Mouse (Mus musculus) G1E-ER4 (cell line): ENCODE data around the gene Dthd1. TPM values are rescaled to one million over a fixed set of nuclear protein-coding genes. Genes with fewer than 3 reads are reported as not detected.

Experiments
- GATA1 ChIP-seq: IDR thresholded peaks from one replicate; pipeline ENCODE4 v1.8.0; 2012; ENCODE audit warnings: low read length, inconsistent platforms
- polyA plus RNA-seq: library from polyadenylated mRNA; stranded (reverse); fragments of >175 nt; gene quantifications from 2 replicates; pipeline ENCODE4 v1.2.3, GENCODE M21; 2012

Gene Dthd1
- not detected in 2 replicates for polyA plus RNA-seq

DNA sequence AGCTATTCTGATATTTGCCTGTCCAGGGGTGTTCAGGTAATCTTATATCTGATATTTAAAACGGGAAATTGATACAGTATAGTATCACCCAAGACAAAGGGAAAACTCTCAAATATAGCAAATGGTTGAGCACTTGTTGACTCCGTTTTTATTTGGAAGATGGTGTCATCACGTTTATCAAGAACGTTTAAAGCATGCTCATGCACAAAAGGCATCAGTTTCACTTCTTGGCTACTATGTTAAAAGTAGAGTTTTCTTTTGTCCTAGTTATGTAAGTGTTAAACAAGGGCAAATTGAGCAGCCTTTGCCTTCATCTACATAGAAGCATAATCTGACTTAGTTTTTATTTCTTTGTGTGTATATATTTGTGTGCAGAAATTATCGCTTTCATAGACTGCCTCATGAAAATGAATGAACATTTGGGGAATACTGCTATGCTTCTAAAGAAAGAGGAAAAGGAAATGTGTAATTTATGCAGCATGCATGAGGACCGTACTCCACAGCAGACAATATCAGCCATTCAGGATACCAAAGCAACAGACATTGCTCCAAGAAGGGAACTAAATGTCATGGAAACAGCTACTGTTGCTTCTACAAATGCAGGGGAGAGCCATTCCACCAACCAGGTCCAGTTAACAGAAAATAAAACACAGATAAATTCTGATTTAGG lies at the start of gene Dthd1:
Gene Dthd1 (plus strand): TSS at position 422 of the 670 bp plus-strand sequence.
- no peak for TF ChIP-seq GATA1

DNA sequence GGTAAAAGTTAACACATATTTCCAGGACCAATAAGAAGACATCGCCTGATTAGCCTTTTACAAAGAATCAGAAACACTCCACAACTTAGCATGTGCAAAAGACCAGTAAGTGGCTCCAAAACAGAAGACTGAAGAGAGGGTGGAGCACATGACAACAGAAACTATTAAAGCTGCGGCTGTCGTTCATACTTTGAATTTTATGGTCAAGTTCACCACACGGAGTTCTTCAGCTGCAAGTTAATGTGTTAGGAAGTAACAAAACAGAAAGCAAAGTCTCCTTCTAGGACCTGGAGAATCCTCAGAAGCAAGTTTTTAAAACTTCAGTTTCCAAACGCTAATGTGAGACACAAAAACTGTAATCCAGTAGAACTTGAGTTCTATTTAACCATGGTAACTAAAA lies 49.5 kb upstream of the Dthd1 start:
- no peak for TF ChIP-seq GATA1

DNA sequence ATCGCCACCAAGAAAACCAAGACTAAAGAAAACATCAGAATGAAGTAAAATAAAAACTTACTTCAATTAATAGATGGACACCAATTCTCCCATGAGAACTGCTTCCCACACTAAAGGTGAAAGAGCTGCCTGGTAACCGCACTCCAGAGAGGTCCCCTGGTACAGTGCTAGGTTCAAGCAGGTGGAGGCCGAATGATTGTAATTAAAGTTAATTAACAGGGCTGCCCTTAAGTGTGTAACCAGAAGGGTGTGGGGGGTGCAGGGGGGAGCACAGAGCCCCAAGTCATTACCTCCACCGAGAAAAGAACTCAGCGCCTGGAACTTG lies 48.2 kb upstream of the Dthd1 start:
- no peak for TF ChIP-seq GATA1

DNA sequence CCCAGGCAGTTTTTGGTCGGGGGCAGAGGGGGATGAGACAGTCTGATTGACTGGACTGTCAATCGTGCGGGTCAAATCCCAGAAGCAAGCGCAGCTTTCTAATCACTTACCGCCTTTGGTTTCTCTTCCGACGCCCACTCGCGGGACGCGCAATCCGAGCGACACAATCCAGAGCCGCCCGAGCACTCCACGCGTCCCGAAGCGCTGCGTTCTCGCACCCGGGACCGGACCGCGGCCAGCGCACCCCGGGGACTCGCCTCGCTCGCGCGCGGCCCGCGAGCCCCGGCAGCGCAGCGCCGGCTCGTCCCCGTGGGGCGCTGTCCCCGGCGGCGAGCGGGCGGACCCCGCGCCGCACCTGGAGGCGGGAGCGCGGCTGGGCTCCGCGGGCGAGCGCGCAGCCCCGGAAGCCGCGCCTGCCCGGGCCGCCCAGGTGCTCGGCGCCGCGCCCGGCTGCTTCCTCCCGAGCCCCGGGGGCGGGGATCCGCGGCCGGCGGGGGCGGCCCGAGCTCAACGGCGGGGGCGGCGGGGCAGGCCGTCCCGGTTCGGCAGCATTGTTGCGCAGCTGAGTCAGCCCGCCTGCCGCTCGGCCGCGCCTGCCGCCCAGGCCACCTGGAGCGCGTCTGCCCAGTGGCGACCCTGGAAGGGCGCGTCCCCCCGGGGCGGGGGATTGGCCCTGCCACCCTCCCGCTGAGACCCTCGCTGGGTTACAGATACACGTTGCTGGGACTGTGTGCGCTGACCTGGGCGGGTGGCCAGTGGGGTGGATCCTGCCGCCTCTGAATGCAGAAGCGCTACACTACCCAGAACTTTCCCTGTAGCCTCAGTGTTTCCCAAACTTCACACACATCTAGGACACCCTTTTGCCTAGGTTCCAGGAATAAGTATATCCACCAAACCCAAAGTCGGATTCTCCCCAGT lies 47.6 kb upstream of the Dthd1 start, which contains the start of gene Arap2:
Gene Arap2 (minus strand): TSS at position 376 of the 918 bp plus-strand sequence.
- no peak for TF ChIP-seq GATA1

DNA sequence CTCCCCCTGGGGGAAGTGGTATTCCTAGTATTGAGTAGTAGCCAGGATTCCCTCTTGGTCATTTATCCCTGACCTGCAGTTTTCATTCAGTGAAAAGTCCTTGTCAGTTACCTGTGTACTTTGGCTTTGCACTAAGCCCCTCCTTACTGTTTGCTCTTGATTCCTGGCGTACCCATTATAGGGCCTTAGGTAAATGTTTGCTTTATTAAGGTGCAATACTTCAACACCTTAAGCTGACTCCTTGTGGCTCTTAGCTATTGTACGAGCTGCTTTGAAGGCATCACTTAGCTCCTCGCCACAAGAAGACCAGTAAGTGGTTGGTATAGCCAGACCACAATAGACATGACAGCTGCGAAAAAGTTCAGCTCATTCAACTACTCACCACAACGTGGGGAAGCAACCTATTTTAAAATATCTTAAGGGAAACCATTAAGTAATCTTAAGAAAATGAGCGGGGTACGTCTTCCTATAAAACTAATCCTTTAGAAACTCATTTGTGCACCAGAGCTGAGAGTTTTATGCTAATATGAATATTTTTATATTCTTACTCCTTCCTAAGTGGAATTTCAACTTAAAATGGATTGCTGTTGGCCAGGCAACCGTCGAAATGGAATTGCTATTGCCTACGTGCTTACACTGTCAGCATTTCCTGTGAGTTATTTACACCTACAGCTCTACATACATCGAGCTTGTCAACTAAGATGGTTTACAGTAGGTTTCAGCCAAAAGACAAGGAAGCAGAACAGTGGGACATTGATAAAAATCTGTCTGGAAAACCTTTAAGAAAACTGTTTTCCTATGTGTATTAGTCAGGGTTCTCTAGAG lies 41.6 kb upstream of the Dthd1 start:
- no peak for TF ChIP-seq GATA1

DNA sequence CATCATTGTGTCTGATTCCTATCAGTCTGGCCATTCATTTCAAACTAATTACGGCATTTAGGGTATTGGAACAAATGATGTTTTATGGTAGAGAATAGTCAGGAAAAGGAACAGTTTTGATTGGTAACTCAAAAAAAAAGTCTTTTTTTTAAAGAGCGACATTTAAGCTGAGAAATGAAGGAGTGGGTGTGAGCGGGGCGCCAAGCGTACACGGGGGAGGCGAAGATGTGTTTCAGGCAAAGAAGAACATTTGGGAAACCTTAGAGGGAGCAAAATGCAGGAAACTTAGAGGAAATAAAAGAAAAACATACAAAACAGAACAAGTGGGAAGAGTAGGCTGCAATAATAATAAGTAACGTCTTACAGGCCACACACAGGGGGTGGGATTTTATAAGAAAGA lies 35.8 kb upstream of the Dthd1 start:
- TF ChIP-seq GATA1, result no peak

DNA sequence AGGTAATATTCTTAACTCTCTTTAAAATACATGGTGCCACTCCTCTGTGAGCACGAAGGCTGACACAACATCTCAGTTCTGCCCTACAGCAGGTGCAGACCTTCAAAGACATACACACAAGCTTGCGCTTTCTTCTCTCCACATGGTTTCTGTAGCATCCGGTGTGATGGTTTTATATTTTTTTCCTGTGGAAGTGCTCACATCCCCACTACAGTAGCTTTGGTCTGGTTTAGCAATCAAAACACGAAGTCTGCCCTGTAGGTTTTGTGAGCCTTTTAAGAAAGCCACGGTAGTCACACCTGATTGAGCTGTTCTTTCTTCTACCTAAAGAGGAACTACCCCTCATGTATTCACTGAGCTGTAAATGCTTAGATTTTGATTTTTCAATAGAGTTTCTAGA lies 34.9 kb upstream of the Dthd1 start:
- no peak for TF ChIP-seq GATA1

DNA sequence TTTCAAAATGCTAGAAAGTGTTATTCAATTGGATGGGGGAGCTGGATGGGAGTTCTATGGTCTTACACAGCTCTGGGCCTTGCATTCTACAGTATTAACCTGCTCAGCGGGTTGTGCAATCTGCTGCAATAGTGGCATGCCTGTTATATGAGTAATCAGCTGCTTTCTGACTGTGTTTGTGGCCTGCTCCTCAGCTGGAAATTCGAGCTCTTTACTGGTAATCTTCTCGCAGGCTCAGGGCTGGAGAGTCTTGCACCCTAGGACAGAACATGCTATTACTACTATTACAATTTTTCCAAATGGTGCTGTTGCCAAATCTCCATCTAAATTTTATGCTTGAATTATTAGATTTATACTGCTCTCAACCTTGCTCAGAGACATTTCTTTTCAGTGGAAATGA lies 26.8 kb upstream of the Dthd1 start:
- TF ChIP-seq GATA1, result no peak

DNA sequence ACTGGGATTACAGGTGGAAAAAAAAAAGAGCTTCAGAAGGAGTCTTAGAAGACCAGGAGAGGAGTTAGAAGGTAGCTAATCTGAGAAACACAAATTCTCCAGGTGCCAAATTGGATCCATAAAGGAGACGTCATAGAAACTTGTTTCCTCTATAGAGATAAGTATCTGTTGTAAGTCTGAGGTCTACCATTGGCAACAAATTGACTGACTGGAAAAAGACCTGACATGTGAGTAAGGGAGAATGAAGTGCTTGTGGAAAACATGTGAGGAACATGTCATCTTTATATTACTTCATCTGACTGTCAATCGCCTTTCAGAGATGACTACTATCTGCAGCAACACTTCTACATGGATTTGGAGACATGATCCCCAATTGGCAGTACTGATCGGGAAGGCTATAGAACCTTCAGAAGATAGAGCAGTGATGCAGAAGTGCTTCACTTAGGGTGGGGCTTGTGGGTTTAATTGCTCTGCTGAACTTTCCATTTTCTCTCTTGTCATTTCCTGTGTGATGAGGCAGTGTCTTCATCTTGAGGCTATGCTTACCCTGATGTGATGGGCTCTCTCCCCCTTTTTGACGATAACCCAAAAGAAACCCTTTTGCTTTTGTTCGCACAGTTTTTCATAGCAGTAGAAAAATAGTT lies 22.6 kb upstream of the Dthd1 start:
- no peak for TF ChIP-seq GATA1

DNA sequence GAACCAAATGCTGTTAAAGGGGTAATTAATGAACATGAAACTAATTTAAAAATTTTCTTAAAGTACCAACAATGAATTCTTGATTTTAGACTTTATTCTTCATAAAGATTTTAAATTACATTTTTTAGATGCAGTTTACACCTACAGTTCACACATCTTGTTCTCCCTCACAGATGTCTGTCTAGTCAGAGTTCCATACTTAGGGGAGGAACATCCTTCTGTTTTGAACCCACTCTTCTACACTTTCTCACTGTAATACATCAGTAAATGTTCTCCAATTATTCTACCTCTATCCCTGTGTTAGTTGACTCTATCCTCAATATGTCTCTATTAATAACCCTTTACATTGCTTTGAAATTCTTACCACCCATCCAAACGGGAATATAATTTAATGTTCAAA lies 20.8 kb upstream of the Dthd1 start:
- TF ChIP-seq GATA1, result no peak

DNA sequence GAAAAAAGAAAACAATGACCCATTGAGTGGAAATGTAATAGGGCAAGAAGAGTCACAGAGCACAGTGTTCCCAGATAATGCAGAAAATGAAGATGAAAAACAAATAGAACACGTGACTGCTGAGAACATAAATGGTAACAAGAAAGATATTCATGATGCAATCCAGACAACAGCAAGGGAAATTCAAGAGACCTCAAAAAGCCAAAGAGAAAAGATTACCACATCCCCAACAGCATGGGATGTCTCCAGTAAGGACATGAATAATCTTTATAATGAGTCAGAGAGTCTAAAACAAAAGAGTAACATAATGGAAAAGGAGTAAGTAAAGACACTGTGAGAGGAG lies 420 bp downstream of the Dthd1 start:
- no peak for TF ChIP-seq GATA1

DNA sequence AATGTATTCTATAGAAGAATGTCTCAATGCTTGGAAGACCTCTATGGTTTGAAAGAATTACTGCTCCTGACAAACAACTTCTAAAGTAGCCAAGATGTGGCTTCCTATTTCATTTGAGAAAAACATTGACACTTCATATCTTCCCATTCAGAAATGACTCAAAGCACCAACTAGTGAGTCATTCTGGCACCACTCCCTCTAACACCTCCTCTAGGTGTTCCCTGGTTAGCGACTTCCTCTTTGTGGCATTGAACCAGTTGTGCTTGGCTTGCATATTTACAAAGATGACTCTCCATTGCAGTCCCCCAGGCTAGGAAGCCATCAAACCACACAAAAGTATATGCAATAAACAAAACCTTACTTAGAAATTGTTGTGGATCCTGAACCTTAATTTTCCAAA lies 2.1 kb downstream of the Dthd1 start:
- no peak for TF ChIP-seq GATA1

DNA sequence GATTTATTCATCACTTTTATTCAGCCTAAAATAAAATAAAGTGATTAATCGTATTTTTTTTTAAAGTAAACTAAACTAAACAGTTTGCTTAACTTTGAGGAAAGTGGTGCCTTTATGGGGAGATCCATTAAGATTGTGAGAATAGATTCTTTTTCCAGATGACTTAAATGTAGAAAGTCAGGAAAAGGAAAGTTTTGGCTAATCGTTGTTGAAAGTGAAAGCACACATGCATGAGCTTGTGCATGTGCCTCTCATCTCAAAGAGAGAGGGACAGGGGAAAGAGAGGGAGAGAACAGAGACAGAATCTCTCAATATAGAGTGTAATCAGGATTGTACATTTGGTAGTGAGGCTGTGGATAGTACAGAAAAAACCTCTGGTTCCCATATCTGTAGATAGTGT lies 5.9 kb downstream of the Dthd1 start:
- TF ChIP-seq GATA1, result no peak

DNA sequence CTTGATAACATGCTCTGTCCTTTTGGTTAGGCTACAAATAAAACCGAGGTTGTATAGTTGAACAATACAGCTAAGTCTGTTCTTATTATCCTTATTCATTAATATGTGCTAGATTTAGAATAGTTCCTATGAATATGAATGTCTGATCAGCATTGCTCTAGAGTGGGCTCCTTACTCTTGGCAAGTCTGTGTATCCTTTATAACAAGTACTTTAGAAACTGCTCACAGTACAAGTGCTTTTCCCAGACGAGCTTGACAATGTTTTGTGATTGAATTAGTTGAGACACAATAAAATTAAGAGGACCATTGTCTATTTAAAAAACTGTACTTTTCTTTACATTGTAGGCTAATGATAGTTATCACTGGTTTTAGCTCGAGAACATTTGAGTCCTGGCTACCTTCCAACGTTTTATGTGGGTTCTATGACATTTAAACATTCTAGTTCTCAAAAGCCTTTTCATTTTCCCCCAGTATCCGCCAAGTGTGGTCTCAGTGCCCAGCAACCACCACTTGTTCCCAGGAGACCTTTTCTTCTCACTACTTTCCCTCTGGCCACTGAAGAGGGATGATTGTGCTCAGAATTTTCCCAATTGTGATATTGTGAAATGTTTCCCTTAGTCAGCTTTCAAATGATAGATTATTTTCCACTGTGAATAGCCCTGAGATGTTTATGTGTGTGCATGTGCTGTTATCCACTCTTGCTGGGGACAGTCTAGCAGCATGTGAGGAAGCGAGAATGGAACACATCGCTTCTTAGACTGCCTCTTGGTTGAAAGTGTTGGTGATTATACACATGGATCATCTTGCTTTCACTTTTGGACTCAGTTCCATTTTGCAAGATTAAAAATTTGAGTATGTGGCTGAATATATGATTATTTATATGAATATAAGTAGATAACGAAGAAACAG lies 7.0 kb downstream of the Dthd1 start:
- no peak for TF ChIP-seq GATA1
